Comparison of ENCODE assay signal across 11 mouse cellular contexts in genomic region chr7:111741595-111741994, GRCm38 (mm10). TPM values are rescaled to one million over a fixed set of nuclear protein-coding genes. Genes with fewer than 3 reads are reported as not detected.
DNase-seq lines count a peak whose midpoint lies in the region; ATAC-seq and TF ChIP-seq lines count a peak whose summit lies in the region.
"Had no signal": no experiment of that assay in that cellular context is flagged by ENCODE, and none has a peak within 500 bp of the region (broad histone marks: within the 10 kb centered on the region; RNA-seq: fewer than 3 reads in every experiment).

No protein-coding gene starts in this region.

- no peak overlapping the region for H3K9ac ChIP-seq in liver, postnatal 0 days (replicated peaks)
- no peak overlapping the region for H3K9ac ChIP-seq in liver, embryonic 11.5 days (ENCODE audit: low read depth, low read length)
- H3K9ac ChIP-seq in kidney, embryonic 15.5 days, result no peak overlapping the region
- no peak overlapping the region for H3K9ac ChIP-seq in hindbrain, embryonic 12.5 days
- H3K9ac ChIP-seq: forebrain, embryonic 12.5 days; intestine, embryonic 15.5 days had no signal

- no peak overlapping the region for H3ac ChIP-seq in myocyte (ENCODE audit: control insufficient read depth, insufficient read length)

- TF ChIP-seq CTCF in liver, postnatal 0 days (IDR thresholded peaks at IDR 0.05; ENCODE audit: low read depth), result no peak
- no peak for TF ChIP-seq CTCF in thymus, adult 2 months (IDR thresholded peaks at IDR 0.05; ENCODE audit: borderline replicate concordance, control insufficient read depth, extremely low read depth, insufficient read depth, low read length, poor library complexity)

- H3K4me1 ChIP-seq in liver, postnatal 0 days (ENCODE audit: insufficient read depth), result peaks cover 3% of the 10 kb centered on the region; the same call in 1 of the 2 replicates
- peaks cover 3% of the 10 kb centered on the region for H3K4me1 ChIP-seq in liver, embryonic 11.5 days (replicated peaks; ENCODE audit: control insufficient read depth, insufficient read depth, low read length)
- H3K4me1 ChIP-seq in kidney, embryonic 15.5 days, result peaks cover 58% of the 10 kb centered on the region
- no peaks in the 10 kb centered on the region for H3K4me1 ChIP-seq in thymus, adult 2 months (replicated peaks; ENCODE audit: control insufficient read depth, insufficient read depth, low read length)
- peaks cover 24% of the 10 kb centered on the region for H3K4me1 ChIP-seq in hindbrain, embryonic 12.5 days
- H3K4me1 ChIP-seq: forebrain, embryonic 12.5 days had no signal

- no peak for ATAC-seq in liver, postnatal 0 days
- ATAC-seq in liver, embryonic 11.5 days (replicated peaks; ENCODE audit: low FRiP score), result no peak
- ATAC-seq in kidney, embryonic 15.5 days (replicated peaks; ENCODE audit: low FRiP score), result no peak
- no peak for ATAC-seq in hindbrain, embryonic 12.5 days (ENCODE audit: low FRiP score)
- ATAC-seq: intestine, embryonic 15.5 days had no signal

- no peak for TF ChIP-seq POLR2A in myocyte (IDR thresholded peaks at IDR 0.05; ENCODE audit: insufficient read length, low read depth)
- no peak for TF ChIP-seq POLR2A in thymus, adult 2 months (IDR thresholded peaks at IDR 0.05; ENCODE audit: control insufficient read depth, extremely low read depth, insufficient read depth, low read length, poor library complexity)

- no peaks in the 10 kb centered on the region for H3K27me3 ChIP-seq in liver, postnatal 0 days (ENCODE audit: insufficient read depth, low read length)
- 0 out of 2 replicates have a peak, but pooled peaks cover 2% of the 10 kb centered on the region for H3K27me3 ChIP-seq in liver, embryonic 11.5 days (replicated peaks; ENCODE audit: control insufficient read depth, insufficient read depth, low read length)
- no peaks in the 10 kb centered on the region for H3K27me3 ChIP-seq in kidney, embryonic 15.5 days
- no peaks in the 10 kb centered on the region for H3K27me3 ChIP-seq in myocyte (ENCODE audit: control insufficient read depth, insufficient read depth, insufficient read length)
- no peaks in the 10 kb centered on the region for H3K27me3 ChIP-seq in thymus, adult 2 months (ENCODE audit: control insufficient read depth, insufficient read depth, low read length)
- no peaks in the 10 kb centered on the region for H3K27me3 ChIP-seq in hindbrain, embryonic 12.5 days
- H3K27me3 ChIP-seq: forebrain, embryonic 12.5 days; intestine, embryonic 15.5 days had no signal

- H3K36me3 ChIP-seq in liver, postnatal 0 days (replicated peaks; ENCODE audit: insufficient read depth, low read length), result no peaks in the 10 kb centered on the region
- no peaks in the 10 kb centered on the region for H3K36me3 ChIP-seq in liver, embryonic 11.5 days (ENCODE audit: control insufficient read depth, insufficient read depth, low read length)
- no peaks in the 10 kb centered on the region for H3K36me3 ChIP-seq in kidney, embryonic 15.5 days
- no peaks in the 10 kb centered on the region for H3K36me3 ChIP-seq in myocyte (ENCODE audit: control insufficient read depth, insufficient read depth)
- H3K36me3 ChIP-seq in thymus, adult 2 months (ENCODE audit: control insufficient read depth, insufficient read depth, low read length), result no peaks in the 10 kb centered on the region
- no peaks in the 10 kb centered on the region for H3K36me3 ChIP-seq in hindbrain, embryonic 12.5 days
- H3K36me3 ChIP-seq: forebrain, embryonic 12.5 days; intestine, embryonic 15.5 days had no signal

- 0 out of 2 replicates have a peak, but pooled peaks have one; percentile 35 for TF ChIP-seq EP300 in liver, postnatal 0 days (IDR thresholded peaks at IDR 0.05; ENCODE audit: low read depth)

- no peak overlapping the region for H3K4me3 ChIP-seq in liver, postnatal 0 days (ENCODE audit: low read depth, low read length)
- no peak overlapping the region for H3K4me3 ChIP-seq in liver, embryonic 11.5 days (ENCODE audit: low read depth, low read length)
- H3K4me3 ChIP-seq in kidney, embryonic 15.5 days (replicated peaks), result no peak overlapping the region
- H3K4me3 ChIP-seq in myocyte, result no peak overlapping the region
- H3K4me3 ChIP-seq in thymus, adult 2 months (ENCODE audit: control insufficient read depth, insufficient read depth, low read length), result no peak overlapping the region
- H3K4me3 ChIP-seq in hindbrain, embryonic 12.5 days, result no peak overlapping the region
- H3K4me3 ChIP-seq: forebrain, embryonic 12.5 days; intestine, embryonic 15.5 days had no signal

- no peaks in the 10 kb centered on the region for H3K9me3 ChIP-seq in liver, postnatal 0 days (ENCODE audit: low read length)
- no peaks in the 10 kb centered on the region for H3K9me3 ChIP-seq in liver, embryonic 11.5 days (ENCODE audit: control insufficient read depth, low read length)
- H3K9me3 ChIP-seq in kidney, embryonic 15.5 days (replicated peaks), result no peaks in the 10 kb centered on the region
- no peaks in the 10 kb centered on the region for H3K9me3 ChIP-seq in hindbrain, embryonic 12.5 days (replicated peaks)
- H3K9me3 ChIP-seq: forebrain, embryonic 12.5 days; intestine, embryonic 15.5 days had no signal

- DNase-seq in liver, postnatal 0 days, result no peak
- DNase-seq in liver, embryonic 11.5 days (ENCODE audit: low spot score), result no peak
- DNase-seq in heart, adult 11 months, result peak; percentile 97
- DNase-seq in B cell, adult 2 months, result no peak
- no peak for DNase-seq in thymus, adult 2 months
- DNase-seq: liver had no signal

- H3K79me2 ChIP-seq in myocyte (ENCODE audit: control insufficient read depth, insufficient read depth), result no peaks in the 10 kb centered on the region

- no peak overlapping the region for H3K4me2 ChIP-seq in liver, postnatal 0 days (ENCODE audit: low read depth, low read length)
- no peak overlapping the region for H3K4me2 ChIP-seq in liver, embryonic 11.5 days
- H3K4me2 ChIP-seq in kidney, embryonic 15.5 days, result no peak overlapping the region
- H3K4me2 ChIP-seq in myocyte (ENCODE audit: low read depth), result no peak overlapping the region
- no peak overlapping the region for H3K4me2 ChIP-seq in hindbrain, embryonic 12.5 days (replicated peaks)
- H3K4me2 ChIP-seq: forebrain, embryonic 12.5 days; intestine, embryonic 15.5 days had no signal

- H3K27ac ChIP-seq in liver, postnatal 0 days (ENCODE audit: low read depth), result no peak overlapping the region
- no peak overlapping the region for H3K27ac ChIP-seq in liver, embryonic 11.5 days (ENCODE audit: low read depth, low read length)
- peak overlapping the region; percentile 64 for H3K27ac ChIP-seq in kidney, embryonic 15.5 days
- H3K27ac ChIP-seq in thymus, adult 2 months (ENCODE audit: control insufficient read depth, insufficient read depth, low read length), result no peak overlapping the region
- no peak overlapping the region for H3K27ac ChIP-seq in hindbrain, embryonic 12.5 days
- H3K27ac ChIP-seq: forebrain, embryonic 12.5 days; intestine, embryonic 15.5 days had no signal

- WGBS in liver, postnatal 0 days (ENCODE audit: insufficient replicate concordance), result 29% methylated on average over 2 of the region's 2 CpGs
- 45% methylated on average over 2 of the region's 2 CpGs for WGBS in liver, embryonic 11.5 days
- WGBS in kidney, embryonic 15.5 days, result 43% methylated on average over 2 of the region's 2 CpGs
- 61% methylated on average over 2 of the region's 2 CpGs for WGBS in thymus, adult 2 months
- WGBS in hindbrain, embryonic 12.5 days, result 58% methylated on average over 2 of the region's 2 CpGs

TF ChIP-seq in myocyte, 11 proteins besides CTCF, POLR2A, EP300 and RAD21:
- TF ChIP-seq MYOD1 (IDR thresholded peaks at IDR 0.05; ENCODE audit: control insufficient read depth in 1 of 3, insufficient read length in 2 of 3, low read depth in 2 of 3), result peak in 2 of 3 experiments; percentile 22 to 24
- TF ChIP-seq MYOG (IDR thresholded peaks at IDR 0.05; ENCODE audit: control insufficient read depth in 1 of 3, insufficient read depth in 1 of 3, insufficient read length in 2 of 3, low read depth in 2 of 3), result peak in 1 of 3 experiments; percentile 42
- no peak for TF ChIP-seq SRF (IDR thresholded peaks at IDR 0.05; ENCODE audit: control insufficient read depth, insufficient read length, low read depth)

RNA-seq across cellular contexts. Expression of gene Galnt18, which starts 38.2 kb away (rescaled TPM):
- 1.7 and 1.9 TPM in 2 replicates for polyA plus RNA-seq in liver, postnatal 0 days (2015; fragmentation: Nextera tagmentation; extraction: Ambion mirVana)
- 2.7 and 3.1 TPM in 2 replicates for polyA plus RNA-seq in liver, embryonic 11.5 days (2014; fragmentation: Nextera tagmentation; extraction: Ambion mirVana)
- 29.2 and 31.8 TPM in 2 replicates for polyA plus RNA-seq in kidney, embryonic 15.5 days (2015; fragmentation: Nextera tagmentation; extraction: Ambion mirVana)
- 16.4 TPM for polyA plus RNA-seq in myocyte (2012; fragmentation: generic; extraction: Trizol)
- polyA plus RNA-seq in thymus, adult 2 months (2012; rRNA removed), result 10.8 and 13.6 TPM in 2 replicates
- 7.5 and 8.0 TPM in 2 replicates for polyA plus RNA-seq in hindbrain, embryonic 12.5 days (2016; fragmentation: Nextera tagmentation; extraction: Ambion mirVana)
